Mouse (Mus musculus) megakaryocyte progenitor cell, adult 5-6 weeks (primary cell): ENCODE data around the gene Nqo2. TPM values are rescaled to one million over a fixed set of nuclear protein-coding genes. Genes with fewer than 3 reads are reported as not detected.
"Not testable (repeated sequence)": the region's sequence is repeated elsewhere in the genome, so short reads cannot be mapped to it uniquely, and the experiment has no call there.

ENCODE experiments used
- ATAC-seq: replicated peaks from 2 replicates; pipeline ENCODE4 v1.8.0; 2016; ENCODE audit warnings: mild to moderate bottlenecking, moderate TSS enrichment, inconsistent platforms; ENCODE audit not compliant: poor library complexity
- total RNA-seq, 2 experiments: library from RNA; stranded (forward) in 1 of 2; stranded (reverse) in 1 of 2; fragments of 157-497, 149-512 nt in 1 of 2; fragments of 200-1000 nt in 1 of 2; gene quantifications; 2 replicates each; pipeline versions ENCODE4 v1.2.3 to v1.2.4; 2015 to 2017

Nqo2 gene
- total RNA-seq (2015) (48.7 and 53.0 TPM in 2 replicates), total RNA-seq (2017) (34.7 and 47.3 TPM in 2 replicates)

DNA sequence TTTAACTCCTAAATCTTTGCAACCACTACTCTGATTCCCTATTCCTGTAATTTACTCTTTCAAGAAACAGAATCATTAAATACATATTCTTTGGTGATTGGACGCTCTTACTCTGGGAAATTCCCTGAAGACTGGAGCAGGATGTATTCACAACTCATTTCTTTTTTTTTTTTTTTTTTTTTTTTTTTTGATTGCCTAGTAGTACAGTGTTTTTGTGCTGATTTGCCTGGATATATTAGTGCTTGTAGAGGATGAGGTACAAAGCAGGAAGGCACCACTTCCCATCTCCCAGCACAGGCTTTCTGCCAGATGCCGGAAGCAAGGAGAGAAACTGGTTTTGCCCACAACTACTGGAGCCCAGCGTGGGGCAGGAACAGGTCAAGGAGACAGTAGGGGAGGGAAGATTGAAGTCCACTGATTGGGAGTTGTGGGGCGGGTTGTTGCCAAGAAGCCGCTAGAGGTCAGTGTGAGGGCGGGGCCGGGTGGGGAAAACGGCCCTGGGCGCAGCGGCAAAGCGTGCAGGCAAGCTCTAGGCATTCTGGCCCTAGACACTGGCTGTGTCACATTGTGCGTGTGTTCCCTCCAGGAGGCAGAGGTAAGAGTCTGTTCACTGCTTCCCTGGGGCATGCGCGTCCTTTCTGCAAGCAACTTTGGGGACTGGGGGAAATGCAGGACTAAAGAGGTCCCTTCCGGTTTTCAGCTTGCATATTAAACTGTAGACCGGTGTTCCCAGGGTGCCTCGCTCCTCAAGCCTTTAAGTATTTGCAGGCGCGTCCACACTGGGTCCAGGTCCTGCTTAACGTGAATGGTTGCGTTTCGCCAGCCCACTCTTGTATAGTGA, at the start of gene Nqo2:
Gene Nqo2 (plus strand): TSS at position 482 of the 841 bp plus-strand sequence.
- peak; percentile 77 for ATAC-seq

DNA sequence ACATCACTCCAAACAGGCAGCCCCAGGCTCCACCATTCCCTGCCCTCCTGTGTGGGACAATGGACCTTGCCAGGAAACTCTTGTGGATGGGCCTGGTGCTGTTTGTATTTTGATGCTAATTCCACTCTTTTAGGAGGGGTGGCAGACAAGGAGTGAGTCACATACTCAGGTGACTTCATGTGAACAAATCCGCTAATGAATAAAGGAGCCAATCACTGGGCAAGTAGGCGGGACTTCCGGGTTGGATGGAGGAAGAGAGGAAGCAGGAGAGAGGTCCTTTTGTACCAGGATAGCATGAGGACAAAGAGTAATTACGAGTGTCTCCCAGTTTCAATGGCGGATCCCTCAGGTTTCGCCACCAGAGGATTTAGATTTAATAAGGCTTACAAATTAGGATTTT, 43.4 kb upstream of the Nqo2 start:
- no peak for ATAC-seq

GRCm38 (mm10) chr13:33921699-33922098, 42.8 kb upstream of the Nqo2 start:
- no peak for ATAC-seq

DNA sequence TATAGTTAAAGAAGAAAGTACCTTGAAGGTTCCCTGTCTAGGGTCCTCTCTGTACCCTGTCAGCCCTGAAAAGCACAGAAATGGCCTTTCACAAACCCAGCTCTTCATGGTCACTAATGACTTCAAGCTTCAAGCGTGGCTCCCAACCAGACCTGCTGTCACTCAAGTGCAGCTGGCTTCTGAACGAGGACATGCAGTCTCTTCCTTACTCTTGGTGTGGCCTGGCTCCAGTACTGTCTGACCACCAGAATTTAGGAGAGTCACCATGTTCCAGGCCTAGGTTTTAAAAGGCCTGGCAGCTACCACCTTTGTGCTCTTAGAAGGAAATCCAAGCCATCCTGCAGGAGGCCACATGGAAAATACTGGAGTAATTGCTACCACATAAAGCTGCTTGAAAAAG, 34.2 kb upstream of the Nqo2 start:
- no peak for ATAC-seq

DNA sequence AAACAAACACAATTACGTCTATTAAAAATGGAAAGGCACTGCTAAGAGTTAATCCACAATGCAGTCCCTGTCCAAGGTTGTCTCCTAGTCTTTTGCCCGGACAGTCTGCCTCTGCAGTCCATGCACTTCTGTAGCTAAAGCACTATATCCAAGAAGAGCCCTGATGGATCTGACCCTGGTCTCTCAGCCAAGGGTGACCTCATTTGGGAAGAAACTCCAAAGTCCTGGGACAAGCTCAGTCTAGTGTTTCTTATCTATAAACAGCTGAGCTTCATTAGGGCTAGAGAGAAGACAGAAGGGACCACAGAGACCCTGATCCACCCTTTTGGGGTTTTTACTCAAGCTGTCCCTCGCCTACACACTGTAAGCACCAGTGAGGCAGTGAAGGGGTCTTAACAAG, 33.6 kb upstream of the Nqo2 start:
- no peak for ATAC-seq

DNA sequence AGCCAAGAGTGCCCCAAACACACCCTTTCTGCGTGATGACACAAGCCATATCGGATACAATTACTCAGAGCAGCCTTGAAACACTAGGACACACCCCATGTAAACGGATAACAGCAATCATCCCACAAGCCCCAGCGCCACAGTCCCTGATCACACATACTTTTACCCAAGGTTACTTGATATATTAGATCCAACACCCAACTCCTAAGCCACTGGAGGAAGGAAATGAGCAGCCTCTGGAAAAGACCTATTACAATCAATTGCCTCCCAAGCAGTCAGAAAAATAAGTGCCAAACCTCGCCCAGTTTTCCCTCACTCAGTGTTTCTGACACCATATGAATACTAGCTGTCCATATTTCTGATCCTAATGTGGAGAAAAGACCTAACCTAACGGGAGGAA, 29.7 kb upstream of the Nqo2 start:
- no peak for ATAC-seq

GRCm38 (mm10) chr13:33935465-33936181, 28.9 kb upstream of the Nqo2 start:
- peak; percentile 64 for ATAC-seq

DNA sequence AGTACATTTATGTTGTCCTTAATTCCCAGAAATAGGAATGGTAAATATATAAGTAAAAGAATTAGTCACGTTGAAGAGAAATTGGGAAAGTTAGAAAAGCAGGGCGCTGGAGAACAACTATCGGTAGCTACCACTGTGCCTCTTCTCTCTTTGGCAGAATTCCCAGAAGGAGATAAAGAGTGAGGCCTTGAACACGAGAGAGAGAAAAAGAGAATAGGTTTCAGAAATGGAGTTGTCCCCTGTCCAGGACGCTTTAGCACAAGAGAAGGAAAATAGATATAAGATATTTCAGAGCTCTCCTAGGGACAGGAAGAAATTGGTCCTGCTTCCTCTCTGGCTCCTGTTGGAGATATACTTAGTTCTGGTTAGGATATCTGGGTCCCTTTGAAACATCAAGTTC, 27.3 kb upstream of the Nqo2 start:
- no peak for ATAC-seq

DNA sequence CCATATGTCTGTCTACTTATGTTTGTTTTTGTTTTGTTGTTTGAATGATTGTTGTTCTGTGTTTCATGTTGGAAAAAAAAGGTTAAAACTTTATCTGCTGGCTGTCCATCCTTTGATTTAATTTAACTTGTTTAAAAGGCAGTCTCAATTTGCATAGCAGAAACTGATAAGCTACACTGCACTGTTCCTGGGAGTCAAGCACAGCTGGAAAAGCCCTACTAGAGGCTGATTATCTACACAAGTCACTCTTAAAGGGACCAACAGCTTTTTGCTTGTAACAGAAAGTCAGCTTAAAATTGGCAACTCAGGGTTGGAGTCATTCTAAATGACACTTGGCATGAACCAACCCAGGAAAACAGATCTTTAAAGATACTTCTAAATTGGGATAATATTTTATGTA, 26.9 kb upstream of the Nqo2 start:
- ATAC-seq, result not testable (repeated sequence)

- no peak for ATAC-seq
Measured at GRCm38 (mm10) chr13:33941288-33941808, 23.1 kb upstream of the Nqo2 start.

GRCm38 (mm10) chr13:33942212-33942779, 22.2 kb upstream of the Nqo2 start:
- ATAC-seq, result peak; percentile 57

GRCm38 (mm10) chr13:33951308-33952074, 13.0 kb upstream of the Nqo2 start:
- ATAC-seq, result no peak

- no peak for ATAC-seq
Measured at GRCm38 (mm10) chr13:33952075-33952449, 12.4 kb upstream of the Nqo2 start.

GRCm38 (mm10) chr13:33952947-33953346, 11.5 kb upstream of the Nqo2 start:
- no peak for ATAC-seq

- ATAC-seq, result peak; percentile 94
Measured at GRCm38 (mm10) chr13:33956571-33957421, 7.7 kb upstream of the Nqo2 start.

DNA sequence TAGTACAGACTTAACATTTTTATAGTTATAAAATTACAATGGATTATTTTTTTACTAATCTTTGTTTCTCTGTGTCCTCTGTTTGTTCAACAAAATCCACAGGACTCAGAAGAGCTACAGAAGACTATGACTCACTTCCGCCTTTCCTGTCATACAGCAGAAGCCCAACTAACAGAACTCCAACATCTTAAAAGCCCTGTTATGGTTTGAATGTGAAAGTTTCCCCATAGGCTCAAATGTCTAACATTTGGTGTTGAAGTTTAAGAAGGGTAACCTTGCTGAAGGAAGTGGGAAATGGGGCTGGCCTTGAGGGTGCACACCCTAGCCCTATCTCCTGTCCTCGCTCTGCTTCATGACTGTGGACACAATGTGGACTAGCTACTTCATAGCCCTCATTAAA, 4.7 kb upstream of the Nqo2 start:
- ATAC-seq, result no peak

DNA sequence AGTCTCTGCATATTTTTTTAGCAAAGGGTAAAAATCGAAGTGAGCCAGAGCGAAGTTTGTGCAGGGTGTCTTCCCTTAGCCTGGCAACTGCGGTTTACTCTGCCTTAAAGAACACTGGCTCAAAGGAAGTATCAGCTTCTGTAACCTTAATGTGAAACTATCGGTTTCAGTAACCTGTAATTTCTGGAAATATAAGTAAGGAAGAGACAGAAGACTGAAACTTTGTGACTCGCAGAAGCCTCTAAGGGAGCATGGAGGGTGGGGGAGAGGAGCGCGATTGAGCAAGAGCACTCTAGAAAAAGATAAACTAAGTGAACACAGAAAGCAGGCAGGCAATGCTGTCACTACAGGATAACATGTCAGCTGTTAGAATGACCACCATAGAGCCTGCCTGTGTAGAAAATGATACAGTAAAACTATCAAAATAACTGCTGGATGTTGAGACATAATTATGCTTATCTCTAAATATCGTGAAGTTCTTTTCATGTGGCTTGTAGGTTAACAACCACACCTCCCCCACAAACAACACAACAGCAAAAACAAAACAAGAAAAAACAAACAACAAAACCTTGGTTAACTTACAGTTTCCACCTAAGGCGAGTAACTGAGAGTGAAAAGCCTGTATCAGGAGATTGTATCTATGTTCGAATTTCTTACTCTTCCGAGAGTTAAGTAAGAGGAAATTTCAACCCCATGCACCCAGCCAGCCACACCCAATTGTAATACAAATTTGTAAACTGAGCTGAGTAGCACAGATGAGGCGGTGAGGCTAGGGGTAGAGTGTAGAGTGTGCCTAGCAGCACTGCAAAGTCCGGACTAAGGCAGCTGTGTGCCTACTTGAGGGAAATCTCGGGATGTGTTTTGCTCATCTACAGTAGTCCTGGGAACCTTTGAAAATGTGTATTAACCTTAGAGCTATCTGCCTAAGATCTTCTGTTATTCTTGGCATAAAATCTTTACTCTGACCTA, 853 bp downstream of the Nqo2 start:
- peak; percentile 83 for ATAC-seq

DNA sequence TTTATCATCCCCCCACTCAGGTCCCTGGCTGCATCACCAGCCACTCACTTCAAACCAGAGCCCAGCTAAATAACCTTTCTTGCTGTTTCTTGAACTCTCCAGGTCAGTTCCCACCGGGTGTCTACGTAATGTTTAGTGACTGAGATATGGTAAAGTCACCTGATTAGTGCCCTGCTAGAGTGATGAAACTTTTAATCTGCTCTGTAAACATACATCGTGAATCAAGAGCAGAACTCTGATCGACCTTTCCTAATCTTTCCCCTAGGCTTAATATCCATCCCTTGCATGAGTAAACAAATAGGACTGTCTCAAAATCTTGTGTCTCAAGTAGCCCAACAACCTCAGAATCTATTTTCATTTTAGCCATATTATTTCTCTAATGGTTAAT, 1.5 kb downstream of the Nqo2 start:
- ATAC-seq, result no peak

- no peak for ATAC-seq
Measured at GRCm38 (mm10) chr13:33966574-33966973, 2.1 kb downstream of the Nqo2 start.
